In genomic region chr10:127881041-127881440, GRCm38 (mm10) we compare ENCODE assay signal across 28 mouse cellular contexts. TPM values are rescaled to one million over a fixed set of nuclear protein-coding genes. Genes with fewer than 3 reads are reported as not detected.
DNase-seq lines count a peak whose midpoint lies in the region; ATAC-seq and TF ChIP-seq lines count a peak whose summit lies in the region.
"Had no signal": no experiment of that assay in that cellular context is flagged by ENCODE, and none has a peak within 500 bp of the region (broad histone marks: within the 10 kb centered on the region; RNA-seq: fewer than 3 reads in every experiment).

No protein-coding gene starts in this region.

- intact Hi-C loops in left cerebral cortex, postnatal 36 days (cut with DNase I): no loop called here

- H3K27me3 ChIP-seq in liver, postnatal 0 days (ENCODE audit: insufficient read depth, low read length): no peaks in the 10 kb centered on the region
- no peaks in the 10 kb centered on the region for H3K27me3 ChIP-seq in liver, embryonic 12.5 days (replicated peaks)
- H3K27me3 ChIP-seq in midbrain, postnatal 0 days (ENCODE audit: insufficient read depth, low read length): no peaks in the 10 kb centered on the region
- no peaks in the 10 kb centered on the region for H3K27me3 ChIP-seq in midbrain, embryonic 10.5 days (ENCODE audit: low read depth, poor library complexity, severe bottlenecking)
- H3K27me3 ChIP-seq: embryonic facial prominence, embryonic 12.5 days; forebrain, embryonic 12.5 days; heart, embryonic 12.5 days had no signal

- peak; percentile 56 for ATAC-seq in liver, postnatal 0 days
- ATAC-seq in liver, embryonic 12.5 days: no peak
- ATAC-seq in midbrain, postnatal 0 days (ENCODE audit: low FRiP score): no peak
- ATAC-seq: forebrain, embryonic 16.5 days; hindbrain, embryonic 16.5 days had no signal

- peak; percentile 21; the same call in 1 of the 2 replicates for TF ChIP-seq CTCF in liver, postnatal 0 days (IDR thresholded peaks at IDR 0.05; ENCODE audit: low read depth)
- 0 out of 2 replicates have a peak, but pooled peaks have one; percentile 1 for TF ChIP-seq CTCF in midbrain, postnatal 0 days (IDR thresholded peaks at IDR 0.05)

- peak overlapping the region; percentile 88 for H3K27ac ChIP-seq in liver, postnatal 0 days (ENCODE audit: low read depth)
- no peak overlapping the region for H3K27ac ChIP-seq in liver, embryonic 12.5 days
- no peak overlapping the region for H3K27ac ChIP-seq in midbrain, postnatal 0 days (ENCODE audit: low read depth, low read length)
- H3K27ac ChIP-seq in midbrain, embryonic 10.5 days (replicated peaks): no peak overlapping the region
- H3K27ac ChIP-seq: embryonic facial prominence, embryonic 12.5 days; forebrain, embryonic 12.5 days had no signal

- H3K4me2 ChIP-seq in liver, postnatal 0 days (ENCODE audit: low read depth, low read length): no peak overlapping the region
- H3K4me2 ChIP-seq in liver, embryonic 12.5 days: no peak overlapping the region
- H3K4me2 ChIP-seq in midbrain, postnatal 0 days (ENCODE audit: low read depth, low read length, poor library complexity, severe bottlenecking): no peak overlapping the region
- H3K4me2 ChIP-seq: embryonic facial prominence, embryonic 12.5 days; forebrain, embryonic 12.5 days; heart, embryonic 12.5 days had no signal

- TF ChIP-seq EP300 in liver, postnatal 0 days (IDR thresholded peaks at IDR 0.05; ENCODE audit: low read depth): 0 out of 2 replicates have a peak, but pooled peaks have one; percentile 25

- DNase-seq in liver, postnatal 0 days: no peak
- DNase-seq in midbrain, postnatal 0 days (ENCODE audit: low spot score): no peak
- DNase-seq in midbrain, embryonic 10.5 days (ENCODE audit: low spot score): no peak
- peak; percentile 61 for DNase-seq in gonadal fat pad, adult 2 months (ENCODE audit: low read depth)
- DNase-seq in urinary bladder, adult 2 months (ENCODE audit: low spot score): no peak
- no peak for DNase-seq in left cerebral cortex, postnatal 36 days (ENCODE audit: low spot score in 2 of 2)
- DNase-seq: adrenal gland, postnatal 10 days; cerebellum, adult 11 months; cerebellum, adult 8-10 months; cerebellum, postnatal 14 days; gastrocnemius, postnatal 14 days had no signal

- H3K9me3 ChIP-seq in liver, postnatal 0 days (ENCODE audit: low read length): no peaks in the 10 kb centered on the region
- no peaks in the 10 kb centered on the region for H3K9me3 ChIP-seq in liver, embryonic 12.5 days (replicated peaks)
- no peaks in the 10 kb centered on the region for H3K9me3 ChIP-seq in midbrain, postnatal 0 days (ENCODE audit: low read length)
- no peaks in the 10 kb centered on the region for H3K9me3 ChIP-seq in midbrain, embryonic 10.5 days (replicated peaks)
- H3K9me3 ChIP-seq: embryonic facial prominence, embryonic 12.5 days; forebrain, embryonic 12.5 days; heart, embryonic 12.5 days had no signal

- WGBS in liver, postnatal 0 days (ENCODE audit: insufficient replicate concordance): 79% methylated on average over 4 of the region's 4 CpGs
- 78% methylated on average over 4 of the region's 4 CpGs for WGBS in liver, embryonic 12.5 days (ENCODE audit: insufficient replicate concordance)
- WGBS in midbrain, postnatal 0 days: 86% methylated on average over 4 of the region's 4 CpGs
- 89% methylated on average over 4 of the region's 4 CpGs for WGBS in midbrain, embryonic 10.5 days

- H3K36me3 ChIP-seq in liver, postnatal 0 days (replicated peaks; ENCODE audit: insufficient read depth, low read length): no peaks in the 10 kb centered on the region
- no peaks in the 10 kb centered on the region for H3K36me3 ChIP-seq in liver, embryonic 12.5 days
- H3K36me3 ChIP-seq in midbrain, postnatal 0 days (ENCODE audit: insufficient read depth, low read length): no peaks in the 10 kb centered on the region
- H3K36me3 ChIP-seq in midbrain, embryonic 10.5 days: no peaks in the 10 kb centered on the region
- H3K36me3 ChIP-seq: embryonic facial prominence, embryonic 12.5 days; forebrain, embryonic 12.5 days; heart, embryonic 12.5 days had no signal

- no peak overlapping the region for H3K4me3 ChIP-seq in liver, postnatal 0 days (ENCODE audit: low read depth, low read length)
- H3K4me3 ChIP-seq in liver, embryonic 12.5 days: no peak overlapping the region
- no peak overlapping the region for H3K4me3 ChIP-seq in midbrain, postnatal 0 days (ENCODE audit: low read depth, low read length)
- H3K4me3 ChIP-seq in midbrain, embryonic 10.5 days: no peak overlapping the region
- H3K4me3 ChIP-seq: embryonic facial prominence, embryonic 12.5 days; forebrain, embryonic 12.5 days; heart, embryonic 12.5 days had no signal

- no peak overlapping the region for H3K9ac ChIP-seq in liver, postnatal 0 days (replicated peaks)
- no peak overlapping the region for H3K9ac ChIP-seq in liver, embryonic 12.5 days
- no peak overlapping the region for H3K9ac ChIP-seq in midbrain, postnatal 0 days (replicated peaks; ENCODE audit: low read length, poor library complexity, severe bottlenecking)
- H3K9ac ChIP-seq: embryonic facial prominence, embryonic 12.5 days; forebrain, embryonic 12.5 days; heart, embryonic 12.5 days had no signal

- peaks cover 16% of the 10 kb centered on the region for H3K4me1 ChIP-seq in liver, postnatal 0 days (ENCODE audit: insufficient read depth)
- peaks cover 18% of the 10 kb centered on the region for H3K4me1 ChIP-seq in liver, embryonic 12.5 days
- no peaks in the 10 kb centered on the region for H3K4me1 ChIP-seq in midbrain, postnatal 0 days (ENCODE audit: insufficient read depth, low read length)
- no peaks in the 10 kb centered on the region for H3K4me1 ChIP-seq in midbrain, embryonic 10.5 days
- H3K4me1 ChIP-seq: embryonic facial prominence, embryonic 12.5 days; forebrain, embryonic 12.5 days had no signal

RNA-seq across cellular contexts. Expression of gene Rdh7, which starts 7.6 kb away (rescaled TPM):
- polyA plus RNA-seq in liver, postnatal 0 days (2015; fragmentation: Nextera tagmentation; extraction: Ambion mirVana): 345 and 356 TPM in 2 replicates
- polyA plus RNA-seq in liver, embryonic 12.5 days (2016; fragmentation: Nextera tagmentation; extraction: Ambion mirVana): 0.07 TPM in 1 of 2 replicates, not detected in the other
- not detected in 2 replicates for total RNA-seq in midbrain, postnatal 0 days (2014; rRNA removed)
- not detected in 2 replicates for polyA plus RNA-seq in midbrain, postnatal 0 days (2015; fragmentation: Nextera tagmentation; extraction: Ambion mirVana)
- polyA plus RNA-seq in midbrain, embryonic 10.5 days (2016; fragmentation: Nextera tagmentation; extraction: Ambion mirVana): not detected in 2 replicates
- 0.36 and 1.4 TPM in 2 replicates for polyA plus RNA-seq in gonadal fat pad, adult 2 months (2012; rRNA removed)
- polyA plus RNA-seq in urinary bladder, adult 2 months (2012; rRNA removed): 0.10 TPM in 1 of 2 replicates, not detected in the other
- not detected for total RNA-seq in left cerebral cortex, postnatal 36 days (2021)
- total RNA-seq: CH12.LX; ES-E14; gastrocnemius, postnatal 14 days; granulocyte monocyte progenitor cell, adult 5-6 weeks; heart, postnatal 25 days had no signal
- polyA plus RNA-seq: brain, embryonic 14.5 days; cortical plate, adult 2 months; embryonic facial prominence, embryonic 12.5 days; forebrain, embryonic 12.5 days; forebrain, embryonic 16.5 days; frontal cortex, adult 2 months; heart, embryonic 12.5 days; heart, embryonic 16.5 days; hindbrain, embryonic 11.5 days; hindbrain, embryonic 16.5 days had no signal

RNA-seq across cellular contexts. Expression of gene Rdh16f2, which starts 14.8 kb away (rescaled TPM):
- 4.2 and 4.6 TPM in 2 replicates for polyA plus RNA-seq in liver, postnatal 0 days (2015; fragmentation: Nextera tagmentation; extraction: Ambion mirVana)
- polyA plus RNA-seq in liver, embryonic 12.5 days (2016; fragmentation: Nextera tagmentation; extraction: Ambion mirVana): not detected in 2 replicates
- not detected in 2 replicates for total RNA-seq in midbrain, postnatal 0 days (2014; rRNA removed)
- not detected in 2 replicates for polyA plus RNA-seq in midbrain, postnatal 0 days (2015; fragmentation: Nextera tagmentation; extraction: Ambion mirVana)
- not detected in 2 replicates for polyA plus RNA-seq in midbrain, embryonic 10.5 days (2016; fragmentation: Nextera tagmentation; extraction: Ambion mirVana)
- polyA plus RNA-seq in gonadal fat pad, adult 2 months (2012; rRNA removed): 0.09 and 0.11 TPM in 2 replicates
- not detected in 2 replicates for polyA plus RNA-seq in urinary bladder, adult 2 months (2012; rRNA removed)
- total RNA-seq in left cerebral cortex, postnatal 36 days (2021): not detected
- total RNA-seq: CH12.LX; ES-E14; gastrocnemius, adult 18-20 months; gastrocnemius, postnatal 14 days; granulocyte monocyte progenitor cell, adult 5-6 weeks; heart, adult 8-10 months; heart, postnatal 25 days had no signal
- polyA plus RNA-seq: brain, embryonic 14.5 days; cortical plate, adult 2 months; embryonic facial prominence, embryonic 12.5 days; forebrain, embryonic 12.5 days; forebrain, embryonic 16.5 days; frontal cortex, adult 2 months; heart, embryonic 12.5 days; heart, embryonic 16.5 days; hindbrain, embryonic 11.5 days; hindbrain, embryonic 16.5 days had no signal

RNA-seq across cellular contexts. Expression of gene Sdr9c7, which starts 17.3 kb away (rescaled TPM):
- polyA plus RNA-seq in liver, postnatal 0 days (2015; fragmentation: Nextera tagmentation; extraction: Ambion mirVana): 0.05 TPM in 2 replicates
- polyA plus RNA-seq in liver, embryonic 12.5 days (2016; fragmentation: Nextera tagmentation; extraction: Ambion mirVana): not detected in 2 replicates
- total RNA-seq in midbrain, postnatal 0 days (2014; rRNA removed): 0.99 TPM in 1 of 2 replicates, not detected in the other
- polyA plus RNA-seq in midbrain, postnatal 0 days (2015; fragmentation: Nextera tagmentation; extraction: Ambion mirVana): not detected in 2 replicates
- not detected in 2 replicates for polyA plus RNA-seq in midbrain, embryonic 10.5 days (2016; fragmentation: Nextera tagmentation; extraction: Ambion mirVana)
- polyA plus RNA-seq in gonadal fat pad, adult 2 months (2012; rRNA removed): 0.04 and 0.30 TPM in 2 replicates
- 0.07 and 0.24 TPM in 2 replicates for polyA plus RNA-seq in urinary bladder, adult 2 months (2012; rRNA removed)
- total RNA-seq in left cerebral cortex, postnatal 36 days (2021): not detected
- total RNA-seq: CH12.LX; gastrocnemius, adult 18-20 months; gastrocnemius, postnatal 14 days; granulocyte monocyte progenitor cell, adult 5-6 weeks; heart, adult 8-10 months; heart, postnatal 25 days had no signal
- polyA plus RNA-seq: brain, embryonic 14.5 days; embryonic facial prominence, embryonic 12.5 days; forebrain, embryonic 12.5 days; forebrain, embryonic 16.5 days; heart, embryonic 12.5 days; heart, embryonic 16.5 days; hindbrain, embryonic 11.5 days; hindbrain, embryonic 16.5 days had no signal

RNA-seq across cellular contexts. Expression of gene Rdh19, which starts 31.3 kb away (rescaled TPM):
- polyA plus RNA-seq in liver, postnatal 0 days (2015; fragmentation: Nextera tagmentation; extraction: Ambion mirVana): not detected in 2 replicates
- not detected in 2 replicates for polyA plus RNA-seq in liver, embryonic 12.5 days (2016; fragmentation: Nextera tagmentation; extraction: Ambion mirVana)
- total RNA-seq in midbrain, postnatal 0 days (2014; rRNA removed): not detected in 2 replicates
- polyA plus RNA-seq in midbrain, postnatal 0 days (2015; fragmentation: Nextera tagmentation; extraction: Ambion mirVana): not detected in 2 replicates
- not detected in 2 replicates for polyA plus RNA-seq in midbrain, embryonic 10.5 days (2016; fragmentation: Nextera tagmentation; extraction: Ambion mirVana)
- not detected in 2 replicates for polyA plus RNA-seq in gonadal fat pad, adult 2 months (2012; rRNA removed)
- not detected in 2 replicates for polyA plus RNA-seq in urinary bladder, adult 2 months (2012; rRNA removed)
- total RNA-seq in left cerebral cortex, postnatal 36 days (2021): not detected
- total RNA-seq: CH12.LX; ES-E14; gastrocnemius, adult 18-20 months; gastrocnemius, postnatal 14 days; granulocyte monocyte progenitor cell, adult 5-6 weeks; heart, adult 8-10 months; heart, postnatal 25 days had no signal
- polyA plus RNA-seq: brain, embryonic 14.5 days; cortical plate, adult 2 months; embryonic facial prominence, embryonic 12.5 days; forebrain, embryonic 12.5 days; forebrain, embryonic 16.5 days; frontal cortex, adult 2 months; heart, embryonic 12.5 days; heart, embryonic 16.5 days; hindbrain, embryonic 11.5 days; hindbrain, embryonic 16.5 days had no signal

Comparison
In these comparisons a context has a peak if more than half of its experiments do, and no peak if none do; other contexts are left out.
1. RNA of gene Rdh7, which starts 7.6 kb away (polyA plus RNA-seq): 345 to 356 TPM in liver, postnatal 0 days; 0.36 to 1.4 TPM in gonadal fat pad, adult 2 months, 0.07 TPM in liver, embryonic 12.5 days, 0.10 TPM in urinary bladder, adult 2 months, not detected in midbrain, postnatal 0 days and not detected in midbrain, embryonic 10.5 days; every median in the first group is over 100 times any median in the second.